Mouse (Mus musculus): ENCODE measurements at regions not wholly inside any gene's neighbourhood (a gene's known extent, or its start where the extent isn't known, plus 50 kb on each side); places are given as distances from the start of the nearest gene placed in this dataset.
A peak's percentile ranks its signal among the peaks of the same experiment; 100 is the strongest.
"Not testable (repeated sequence)": the region's sequence is repeated elsewhere in the genome, so short reads cannot be mapped to it uniquely, and the experiment has no call there.

- ATAC-seq (replicated peaks; ENCODE audit: low FRiP score, poor library complexity, severe bottlenecking) = no peak
Measured at GRCm38 (mm10) chr2:149283274-149283673, 121.6 kb upstream of the Cst10 start.

- no peak for ATAC-seq (replicated peaks; ENCODE audit: low FRiP score, poor library complexity, severe bottlenecking)
Measured at GRCm38 (mm10) chr2:149284199-149284598, 120.7 kb upstream of the Cst10 start.

- not testable (repeated sequence) for ATAC-seq (replicated peaks; ENCODE audit: low FRiP score, poor library complexity, severe bottlenecking)
Measured at GRCm38 (mm10) chr2:149296936-149297335, 107.9 kb upstream of the Cst10 start.

- ATAC-seq (replicated peaks; ENCODE audit: low FRiP score, poor library complexity, severe bottlenecking) = no peak
Measured at GRCm38 (mm10) chr2:149305553-149305952, 99.3 kb upstream of the Cst10 start.

GRCm38 (mm10) chr2:149350239-149350811 lies 54.5 kb upstream of the Cst10 start:
- 0 out of 2 replicates have a peak, but pooled peaks have one; percentile 52 for ATAC-seq (replicated peaks; ENCODE audit: low FRiP score, poor library complexity, severe bottlenecking)

Data from erythroid progenitor cell, adult 5-6 weeks (primary cell).